Mouse (Mus musculus): Measurements from ENCODE around the gene Cxcr5. TPM values are rescaled to one million over a fixed set of nuclear protein-coding genes. Genes with fewer than 3 reads are reported as not detected.

Gene Cxcr5
- polyA plus RNA-seq, 1 experiment from 2014 or later: not detected

- Histone ChIP-seq H3K4me2 (ENCODE audit: low read length) (no peak overlapping the region), H3K4me3 (replicated peaks; ENCODE audit: low read length) (no peak overlapping the region), H3K9me3 (ENCODE audit: control insufficient read depth, low read length) (no peaks in the 10 kb centered on the region), H3K36me3 (ENCODE audit: control insufficient read depth, insufficient read depth) (no peaks in the 10 kb centered on the region), H3K27ac (ENCODE audit: low read length) (no peak overlapping the region), H3K9ac (replicated peaks; ENCODE audit: low read depth, low read length) (no peak overlapping the region), H3K4me1 (replicated peaks; ENCODE audit: control insufficient read depth, insufficient read depth, low read length) (peaks cover 10% of the 10 kb centered on the region), H3K27me3 (replicated peaks; ENCODE audit: control insufficient read depth, insufficient read depth, low read length) (no peaks in the 10 kb centered on the region)
- 57% methylated on average over 2 of the region's 2 CpGs for WGBS
- 0 out of 2 replicates have a peak, but pooled peaks have one; percentile 31 for ATAC-seq
Measured at GRCm38 (mm10) chr9:44468800-44469199, 92.9 kb downstream of the Cxcr5 start.

- Histone ChIP-seq H3K4me3 (replicated peaks; ENCODE audit: low read length) (no peak overlapping the region), H3K9ac (replicated peaks; ENCODE audit: low read depth, low read length) (no peak overlapping the region), H3K4me2 (ENCODE audit: low read length) (no peak overlapping the region), H3K36me3 (ENCODE audit: control insufficient read depth, insufficient read depth) (no peaks in the 10 kb centered on the region), H3K4me1 (replicated peaks; ENCODE audit: control insufficient read depth, insufficient read depth, low read length) (peaks cover 10% of the 10 kb centered on the region), H3K27me3 (replicated peaks; ENCODE audit: control insufficient read depth, insufficient read depth, low read length) (no peaks in the 10 kb centered on the region), H3K9me3 (ENCODE audit: control insufficient read depth, low read length) (no peaks in the 10 kb centered on the region), H3K27ac (ENCODE audit: low read length) (no peak overlapping the region)
- 62% methylated on average over 7 of the region's 7 CpGs for WGBS
- no peak for ATAC-seq
Measured at GRCm38 (mm10) chr9:44468224-44468623, 93.5 kb downstream of the Cxcr5 start.

DNA sequence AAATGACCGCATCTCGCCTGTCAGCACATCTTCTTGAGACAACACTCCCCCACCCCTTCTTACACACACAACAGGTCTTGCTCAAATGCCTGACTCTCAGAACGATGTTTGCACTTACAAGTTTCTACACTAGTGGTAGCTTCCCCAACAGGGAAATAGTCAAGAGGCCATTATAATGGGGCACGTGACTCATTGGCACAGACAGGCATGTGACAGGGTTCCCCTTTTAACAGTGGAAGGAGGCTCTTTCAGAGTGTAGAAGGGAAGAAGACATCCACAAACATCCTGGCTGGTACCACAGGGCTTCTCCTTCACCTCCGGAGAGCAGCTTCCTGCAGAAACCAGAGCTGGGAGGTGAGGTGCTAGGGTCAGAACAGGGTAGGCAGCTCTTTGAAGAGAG lies 99.7 kb downstream of the Cxcr5 start:
- H3K4me2 ChIP-seq (ENCODE audit: low read length): no peak overlapping the region
- no peaks in the 10 kb centered on the region for H3K9me3 ChIP-seq (ENCODE audit: control insufficient read depth, low read length)
- ATAC-seq: no peak
- H3K4me3 ChIP-seq (replicated peaks; ENCODE audit: low read length): no peak overlapping the region
- 83% methylated on average over 5 of the region's 5 CpGs for WGBS
- no peaks in the 10 kb centered on the region for H3K27me3 ChIP-seq (replicated peaks; ENCODE audit: control insufficient read depth, insufficient read depth, low read length)
- H3K4me1 ChIP-seq (replicated peaks; ENCODE audit: control insufficient read depth, insufficient read depth, low read length): peaks cover 13% of the 10 kb centered on the region
- no peaks in the 10 kb centered on the region for H3K36me3 ChIP-seq (ENCODE audit: control insufficient read depth, insufficient read depth)
- H3K27ac ChIP-seq (ENCODE audit: low read length): no peak overlapping the region
- no peak overlapping the region for H3K9ac ChIP-seq (replicated peaks; ENCODE audit: low read depth, low read length)

Other genes starting within 250 kb of the Cxcr5 start
- gene C2cd2l, start 241.6 kb downstream of the Cxcr5 start, polyA plus RNA-seq (2015; fragmentation: Nextera tagmentation; extraction: Ambion mirVana): 29.0 and 31.4 TPM in 2 replicates
- 35.2 and 35.7 TPM in 2 replicates for gene Dpagt1, start 235.9 kb downstream of the Cxcr5 start, polyA plus RNA-seq (2015; fragmentation: Nextera tagmentation; extraction: Ambion mirVana)
- gene H2afx, start 227.2 kb downstream of the Cxcr5 start, polyA plus RNA-seq (2015; fragmentation: Nextera tagmentation; extraction: Ambion mirVana): 182 and 199 TPM in 2 replicates
- gene Hmbs, start 217.6 kb downstream of the Cxcr5 start, polyA plus RNA-seq (2015; fragmentation: Nextera tagmentation; extraction: Ambion mirVana): 64.3 and 64.7 TPM in 2 replicates
- gene Vps11, start 200.2 kb downstream of the Cxcr5 start, polyA plus RNA-seq (2015; fragmentation: Nextera tagmentation; extraction: Ambion mirVana): 46.5 and 47.0 TPM in 2 replicates
- gene Hyou1, start 182.4 kb downstream of the Cxcr5 start, polyA plus RNA-seq (2015; fragmentation: Nextera tagmentation; extraction: Ambion mirVana): 26.3 and 27.2 TPM in 2 replicates
- gene Slc37a4, start 165.0 kb downstream of the Cxcr5 start, polyA plus RNA-seq (2015; fragmentation: Nextera tagmentation; extraction: Ambion mirVana): 38.4 and 41.6 TPM in 2 replicates
- gene Rps25, start 154.7 kb downstream of the Cxcr5 start, polyA plus RNA-seq (2015; fragmentation: Nextera tagmentation; extraction: Ambion mirVana): 901 and 949 TPM in 2 replicates
- 322 and 334 TPM in 2 replicates for gene Trappc4, start 154.3 kb downstream of the Cxcr5 start, polyA plus RNA-seq (2015; fragmentation: Nextera tagmentation; extraction: Ambion mirVana)
- gene Ccdc84, start 143.3 kb downstream of the Cxcr5 start, polyA plus RNA-seq (2015; fragmentation: Nextera tagmentation; extraction: Ambion mirVana): 36.8 and 41.1 TPM in 2 replicates
- not detected in 2 replicates for gene Foxr1, start 120.7 kb downstream of the Cxcr5 start, polyA plus RNA-seq (2015; fragmentation: Nextera tagmentation; extraction: Ambion mirVana)
- not detected in 2 replicates for gene Upk2, start 106.9 kb downstream of the Cxcr5 start, polyA plus RNA-seq (2015; fragmentation: Nextera tagmentation; extraction: Ambion mirVana)
- gene Bcl9l, start 79.1 kb downstream of the Cxcr5 start, polyA plus RNA-seq (2015; fragmentation: Nextera tagmentation; extraction: Ambion mirVana): 13.8 and 15.0 TPM in 2 replicates
- gene Ddx6, start 43.0 kb upstream of the Cxcr5 start, polyA plus RNA-seq (2015; fragmentation: Nextera tagmentation; extraction: Ambion mirVana): 21.2 and 22.8 TPM in 2 replicates
- gene Treh, start 111.4 kb upstream of the Cxcr5 start, polyA plus RNA-seq (2015; fragmentation: Nextera tagmentation; extraction: Ambion mirVana): not detected in 2 replicates
- gene Phldb1, start 173.3 kb upstream of the Cxcr5 start, polyA plus RNA-seq (2015; fragmentation: Nextera tagmentation; extraction: Ambion mirVana): 45.0 and 53.6 TPM in 2 replicates
- 150 and 161 TPM in 2 replicates for gene Arcn1, start 206.0 kb upstream of the Cxcr5 start, polyA plus RNA-seq (2015; fragmentation: Nextera tagmentation; extraction: Ambion mirVana)
- 184 and 187 TPM in 2 replicates for gene Ift46, start 206.0 kb upstream of the Cxcr5 start, polyA plus RNA-seq (2015; fragmentation: Nextera tagmentation; extraction: Ambion mirVana)
- 7.0 and 10.3 TPM in 2 replicates for gene Tmem25, start 237.4 kb upstream of the Cxcr5 start, polyA plus RNA-seq (2015; fragmentation: Nextera tagmentation; extraction: Ambion mirVana)
- gene Ttc36, start 241.2 kb upstream of the Cxcr5 start, polyA plus RNA-seq (2015; fragmentation: Nextera tagmentation; extraction: Ambion mirVana): 0.41 TPM in 1 of 2 replicates, not detected in the other

Measured in forebrain, embryonic 16.5 days (tissue).